Mouse (Mus musculus) cortical plate, adult 2 months (tissue): ENCODE results near the gene Stxbp5l.

Source experiments
- CTCF ChIP-seq: fragments of 200-500 bp; IDR thresholded peaks from 2 replicates; pipeline ENCODE4 v1.5.1; 2011; ENCODE audit warnings: mild to moderate bottlenecking, control low read depth, low read length; ENCODE audit not compliant: insufficient read depth; ENCODE audit errors: extremely low read depth
- POLR2A ChIP-seq: fragments of 200-500 bp; IDR thresholded peaks from 2 replicates; pipeline ENCODE4 v1.6.1; 2011; ENCODE audit warnings: mild to moderate bottlenecking, low read length, control low read depth; ENCODE audit not compliant: insufficient read depth; ENCODE audit errors: extremely low read depth

- TF ChIP-seq CTCF: no peak
- no peak for TF ChIP-seq POLR2A
These were observed 312.4 kb downstream of the Stxbp5l start for GRCm38 (mm10) chr16:37072354-37072753.
